Mouse (Mus musculus): Measurements from ENCODE around the gene Hist2h3b. TPM values are rescaled to one million over a fixed set of nuclear protein-coding genes. Genes with fewer than 3 reads are reported as not detected.
"Not testable (repeated sequence)": the region's sequence is repeated elsewhere in the genome, so short reads cannot be mapped to it uniquely, and the experiment has no call there.

The Hist2h3b gene
- polyA plus RNA-seq, 1 experiment from 2014 or later: 19.6 TPM

DNA sequence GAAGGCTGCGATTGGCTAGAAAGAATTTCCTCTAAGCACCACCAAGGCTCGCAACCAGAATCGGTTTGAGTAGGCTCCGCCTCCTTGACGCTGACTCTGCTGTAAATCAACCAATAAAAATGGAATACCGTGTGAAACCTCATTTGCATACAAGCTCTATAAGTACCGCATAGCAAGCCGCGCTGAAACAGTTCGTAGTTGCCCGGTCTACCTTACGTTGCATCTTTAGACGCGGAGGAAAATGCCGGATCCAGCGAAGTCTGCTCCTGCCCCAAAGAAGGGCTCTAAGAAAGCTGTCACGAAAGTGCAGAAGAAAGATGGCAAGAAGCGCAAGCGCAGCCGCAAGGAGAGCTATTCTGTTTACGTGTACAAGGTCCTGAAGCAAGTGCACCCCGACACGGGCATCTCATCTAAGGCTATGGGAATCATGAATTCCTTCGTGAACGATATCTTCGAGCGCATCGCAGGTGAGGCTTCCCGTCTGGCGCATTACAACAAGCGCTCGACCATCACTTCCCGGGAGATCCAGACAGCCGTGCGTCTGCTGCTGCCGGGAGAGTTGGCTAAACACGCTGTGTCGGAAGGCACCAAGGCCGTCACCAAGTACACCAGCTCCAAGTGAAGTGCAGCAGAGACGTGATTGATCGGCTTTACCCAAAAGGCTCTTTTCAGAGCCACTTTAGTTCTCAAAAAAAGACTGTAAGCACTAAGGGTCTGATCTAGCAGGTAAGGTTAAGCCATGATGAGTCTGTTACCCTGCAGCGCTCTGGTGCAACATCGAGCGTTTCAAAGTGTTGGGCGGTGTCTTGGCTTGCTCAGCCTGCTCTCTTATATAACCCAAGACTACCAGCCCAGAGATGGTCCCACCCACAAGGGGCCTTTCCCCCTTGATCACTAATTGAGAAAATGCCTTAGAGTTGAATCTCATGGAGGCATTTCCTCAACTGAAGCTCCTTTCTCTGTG, 1.3 kb downstream of the Hist2h3b start, which contains the start of gene Hist2h2bb:
Gene Hist2h2bb (plus strand): TSS at position 242 of the 964 bp plus-strand sequence.
- peak within 1 kb of the TSS; percentile 96 for H3K27ac ChIP-seq
- peak within 1 kb of the TSS; percentile 83 for H3K9ac ChIP-seq
- H3K27me3 ChIP-seq: no peaks in the 10 kb centered on the region
- peak within 1 kb of the TSS; percentile 54 for H3K4me3 ChIP-seq
- under 1% methylated on average over 45 of the region's 45 CpGs for WGBS
- H3K9me3 ChIP-seq: no peaks in the 10 kb centered on the region
- peak within 1 kb of the TSS; percentile 84 for H3K4me2 ChIP-seq
- peak; percentile 97 for ATAC-seq (ENCODE audit: low FRiP score)
- H3K36me3 ChIP-seq: no peaks in the 10 kb centered on the region
- peaks cover 15% of the 10 kb centered on the region for H3K4me1 ChIP-seq (replicated peaks)

DNA sequence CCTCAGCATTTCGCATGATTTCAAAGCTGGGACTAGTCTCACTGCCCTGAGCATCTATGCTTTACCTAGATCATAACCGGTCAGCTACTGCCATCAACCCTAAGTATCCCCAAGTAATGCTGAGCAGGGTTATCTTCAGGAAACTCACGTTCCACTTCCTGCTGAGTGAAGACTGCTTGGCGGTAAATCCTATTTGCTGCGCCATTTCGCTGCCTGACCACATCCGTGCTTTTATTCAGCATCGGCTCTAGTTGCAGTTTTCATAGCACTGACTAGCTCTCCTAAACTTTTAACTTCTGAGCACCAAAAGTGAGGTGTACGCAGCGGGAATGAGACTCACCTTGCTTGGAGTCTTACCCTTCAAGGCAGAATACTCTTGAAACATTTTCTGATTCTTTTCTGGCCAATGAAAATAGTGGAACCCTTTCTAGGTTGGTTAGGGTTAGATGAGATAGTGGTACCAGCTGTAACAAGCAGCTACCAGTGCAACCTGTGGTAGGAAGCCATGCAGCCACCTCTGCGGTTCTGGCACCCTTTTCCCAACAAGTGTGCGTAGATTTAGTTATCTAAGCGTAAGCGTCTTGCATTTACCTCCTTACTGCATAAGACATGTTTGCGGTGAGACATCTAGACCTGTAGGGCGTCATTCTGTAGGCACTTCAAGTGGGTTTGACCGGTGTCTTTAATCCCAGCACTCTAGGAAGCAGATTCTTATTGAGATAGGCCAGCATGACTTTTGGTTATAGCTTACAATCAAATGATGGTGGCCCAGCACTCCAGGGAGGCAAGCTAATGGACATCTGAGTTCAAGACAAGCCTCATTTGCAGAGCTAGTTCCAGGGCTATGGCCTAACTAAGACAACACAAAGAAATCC, 5.4 kb downstream of the Hist2h3b start:
- H3K4me3 ChIP-seq: no peak overlapping the region
- ATAC-seq (ENCODE audit: low FRiP score): no peak
- no peak overlapping the region for H3K4me2 ChIP-seq
- no peak overlapping the region for H3K27ac ChIP-seq
- no peaks in the 10 kb centered on the region for H3K36me3 ChIP-seq
- H3K9ac ChIP-seq: no peak overlapping the region
- H3K4me1 ChIP-seq (replicated peaks): peaks cover 17% of the 10 kb centered on the region
- H3K27me3 ChIP-seq: no peaks in the 10 kb centered on the region
- no peaks in the 10 kb centered on the region for H3K9me3 ChIP-seq
- WGBS: 91% methylated on average over 17 of the region's 17 CpGs

- H3K27ac ChIP-seq: peak overlapping the region; percentile 92
- H3K36me3 ChIP-seq: no peaks in the 10 kb centered on the region
- WGBS: 19% methylated on average over 8 of the region's 8 CpGs
- H3K4me2 ChIP-seq: peak overlapping the region; percentile 77
- ATAC-seq (ENCODE audit: low FRiP score): peak; percentile 13
- H3K4me3 ChIP-seq: peak overlapping the region; percentile 51
- H3K9ac ChIP-seq: peak overlapping the region; percentile 68
- peaks cover 18% of the 10 kb centered on the region for H3K27me3 ChIP-seq
- peaks cover 11% of the 10 kb centered on the region for H3K4me1 ChIP-seq (replicated peaks)
- H3K9me3 ChIP-seq: no peaks in the 10 kb centered on the region
Measured at GRCm38 (mm10) chr3:96277428-96277799, 9.0 kb downstream of the Hist2h3b start.

DNA sequence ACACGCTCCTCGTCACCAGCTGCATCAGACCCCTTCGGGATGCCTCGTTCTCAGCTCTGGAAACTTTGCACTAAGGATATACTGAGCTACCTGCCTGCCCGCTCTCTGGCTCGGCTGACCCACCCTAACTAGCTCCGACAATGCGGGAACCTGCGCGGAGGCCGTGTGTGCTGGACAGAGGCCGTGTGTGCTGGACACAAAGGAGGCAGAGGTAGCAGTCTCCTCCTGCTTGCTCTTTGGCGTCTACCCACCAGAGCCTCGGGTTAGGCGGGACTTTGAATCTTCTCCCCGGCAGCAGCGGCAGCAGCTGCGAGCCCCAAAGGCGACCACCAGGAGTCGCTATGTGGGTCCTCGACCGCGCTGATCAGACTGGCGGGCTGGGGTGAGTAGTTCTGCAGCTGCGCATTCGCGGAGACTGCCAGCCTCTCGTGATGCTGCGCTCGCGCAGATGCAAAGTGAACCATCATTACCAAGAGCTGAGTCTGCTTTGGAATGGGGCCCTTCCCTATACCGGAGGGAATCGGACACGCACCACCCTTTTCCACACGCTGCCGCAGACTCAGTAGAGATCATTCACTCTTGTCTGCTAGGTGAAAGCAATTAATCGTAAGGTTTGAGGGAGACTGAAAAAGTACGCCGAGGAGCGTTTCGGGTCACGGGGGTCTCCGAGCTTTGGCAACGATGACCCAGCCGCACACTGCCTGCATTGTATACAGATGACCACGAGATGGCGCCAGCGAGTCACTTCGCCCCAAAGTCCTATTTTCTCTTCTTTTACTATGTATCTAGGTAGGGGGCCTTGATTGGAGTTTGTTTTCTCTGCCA, 9.6 kb downstream of the Hist2h3b start:
- no peaks in the 10 kb centered on the region for H3K9me3 ChIP-seq
- ATAC-seq (ENCODE audit: low FRiP score): peak; percentile 97
- H3K4me1 ChIP-seq (replicated peaks): peaks cover 11% of the 10 kb centered on the region
- H3K9ac ChIP-seq: peak overlapping the region; percentile 68
- H3K36me3 ChIP-seq: no peaks in the 10 kb centered on the region
- peak overlapping the region; percentile 77 for H3K4me2 ChIP-seq
- peak overlapping the region; percentile 51 for H3K4me3 ChIP-seq
- peak overlapping the region; percentile 92 for H3K27ac ChIP-seq
- peaks cover 24% of the 10 kb centered on the region for H3K27me3 ChIP-seq
- WGBS: under 1% methylated on average over 49 of the region's 49 CpGs

DNA sequence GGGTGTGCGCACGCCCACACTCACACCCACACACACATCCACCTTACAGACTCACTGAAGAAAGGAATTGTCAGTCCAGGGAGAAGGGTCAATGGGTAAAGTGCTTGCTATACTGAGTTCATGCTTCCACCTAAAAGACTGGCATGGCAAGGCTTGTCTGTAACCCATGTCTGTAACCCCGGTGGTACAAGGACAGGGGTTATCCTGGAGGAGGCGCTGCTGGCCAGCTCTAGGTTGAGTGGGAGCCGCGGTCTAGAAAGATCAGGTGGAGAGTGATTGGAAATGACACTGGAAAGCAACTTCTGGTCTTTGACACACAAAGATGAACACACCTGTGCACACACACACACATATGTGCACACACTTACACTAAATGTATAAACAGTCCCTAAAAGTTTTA, 12.2 kb downstream of the Hist2h3b start:
- Histone ChIP-seq H3K36me3 (no peaks in the 10 kb centered on the region), H3K4me1 (replicated peaks) (peaks cover 11% of the 10 kb centered on the region), H3K9me3 (no peaks in the 10 kb centered on the region), H3K9ac (no peak overlapping the region), H3K27me3 (peaks cover 44% of the 10 kb centered on the region), H3K4me2 (no peak overlapping the region), H3K4me3 (no peak overlapping the region), H3K27ac (no peak overlapping the region)
- 60% methylated on average over 6 of the region's 6 CpGs for WGBS
- ATAC-seq (ENCODE audit: low FRiP score): no peak

- H3K9ac ChIP-seq: no peak overlapping the region
- no peak for ATAC-seq (ENCODE audit: low FRiP score)
- no peak overlapping the region for H3K4me3 ChIP-seq
- H3K27me3 ChIP-seq: peaks cover 56% of the 10 kb centered on the region
- H3K36me3 ChIP-seq: no peaks in the 10 kb centered on the region
- H3K9me3 ChIP-seq: no peaks in the 10 kb centered on the region
- 20% methylated on average over 4 of the region's 4 CpGs for WGBS
- H3K27ac ChIP-seq: no peak overlapping the region
- peaks cover 4% of the 10 kb centered on the region; the same call in 1 of the 2 replicates for H3K4me1 ChIP-seq (replicated peaks)
- no peak overlapping the region for H3K4me2 ChIP-seq
Measured at GRCm38 (mm10) chr3:96284457-96284856, 16.0 kb downstream of the Hist2h3b start.

- 89% methylated on average over 11 of the region's 11 CpGs for WGBS
- H3K27me3 ChIP-seq: peaks cover 39% of the 10 kb centered on the region
- not testable (repeated sequence) for H3K9me3 ChIP-seq; H3K4me3 ChIP-seq; H3K27ac ChIP-seq; ATAC-seq (ENCODE audit: low FRiP score); H3K36me3 ChIP-seq; H3K4me1 ChIP-seq (replicated peaks); H3K4me2 ChIP-seq; H3K9ac ChIP-seq
Measured at GRCm38 (mm10) chr3:96287334-96287733, 18.9 kb downstream of the Hist2h3b start.

DNA sequence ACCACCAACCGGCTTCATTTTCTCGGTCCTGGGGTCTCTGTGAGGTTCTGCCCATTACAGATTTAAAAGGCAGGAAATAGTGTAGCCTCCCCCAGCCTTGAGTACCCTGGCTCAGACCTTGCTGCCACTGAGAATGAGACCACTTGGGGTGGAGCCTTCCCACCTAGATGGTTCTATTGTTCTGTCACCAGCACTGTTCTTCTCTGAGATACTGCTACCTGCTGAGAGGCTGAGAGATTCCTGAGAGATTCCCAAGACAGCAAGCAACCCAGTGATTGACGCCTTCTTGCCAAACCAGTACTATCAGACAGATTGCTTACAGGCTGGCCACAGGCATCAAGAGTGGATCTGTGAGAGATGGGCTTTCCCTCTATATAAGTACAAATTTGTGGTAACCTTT, 20.7 kb downstream of the Hist2h3b start:
- H3K36me3 ChIP-seq: no peaks in the 10 kb centered on the region
- no peak overlapping the region for H3K9ac ChIP-seq
- peaks cover 4% of the 10 kb centered on the region; the same call in 1 of the 2 replicates for H3K4me1 ChIP-seq (replicated peaks)
- H3K4me3 ChIP-seq: no peak overlapping the region
- H3K9me3 ChIP-seq: no peaks in the 10 kb centered on the region
- no peak overlapping the region for H3K27ac ChIP-seq
- ATAC-seq (ENCODE audit: low FRiP score): no peak
- WGBS: 78% methylated on average over 3 of the region's 3 CpGs
- H3K27me3 ChIP-seq: peaks cover 20% of the 10 kb centered on the region
- no peak overlapping the region for H3K4me2 ChIP-seq

GRCm38 (mm10) chr3:96290727-96291126, 22.3 kb downstream of the Hist2h3b start:
- H3K4me2 ChIP-seq; H3K9me3 ChIP-seq; H3K4me1 ChIP-seq (replicated peaks); ATAC-seq (ENCODE audit: low FRiP score); H3K4me3 ChIP-seq; H3K9ac ChIP-seq; H3K36me3 ChIP-seq; H3K27ac ChIP-seq: not testable (repeated sequence)
- H3K27me3 ChIP-seq: peaks cover 11% of the 10 kb centered on the region
- 94% methylated on average over 3 of the region's 3 CpGs for whole genome bisulfite sequencing

DNA sequence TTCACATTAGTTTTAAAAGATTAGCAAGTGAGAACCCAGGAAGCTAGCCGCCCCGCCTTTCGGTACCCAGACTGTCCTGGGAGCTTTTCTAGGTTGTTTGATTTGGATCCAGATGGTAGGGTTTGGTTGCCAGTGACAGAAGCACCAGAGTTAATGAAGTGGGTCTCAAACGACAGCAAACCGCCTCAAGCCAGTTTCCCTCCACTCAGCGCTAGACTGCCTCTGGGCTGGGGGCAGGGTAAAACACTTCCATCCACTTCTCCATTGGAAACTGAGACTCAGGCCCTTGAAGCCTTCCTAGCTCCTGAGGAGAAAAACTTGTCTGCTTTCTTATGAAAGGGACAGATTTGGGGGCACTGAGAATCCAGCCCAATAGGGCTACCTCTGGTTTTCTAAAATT, 24.2 kb downstream of the Hist2h3b start:
- no peaks in the 10 kb centered on the region for H3K27me3 ChIP-seq
- no peak for ATAC-seq (ENCODE audit: low FRiP score)
- H3K4me1 ChIP-seq (replicated peaks): no peaks in the 10 kb centered on the region
- H3K36me3 ChIP-seq: no peaks in the 10 kb centered on the region
- peaks cover 7% of the 10 kb centered on the region; the same call in 1 of the 2 replicates for H3K9me3 ChIP-seq
- no peak overlapping the region for H3K27ac ChIP-seq
- WGBS: 67% methylated on average over 6 of the region's 6 CpGs
- no peak overlapping the region for H3K4me2 ChIP-seq
- no peak overlapping the region; the same call in 1 of the 2 replicates for H3K9ac ChIP-seq
- no peak overlapping the region for H3K4me3 ChIP-seq

DNA sequence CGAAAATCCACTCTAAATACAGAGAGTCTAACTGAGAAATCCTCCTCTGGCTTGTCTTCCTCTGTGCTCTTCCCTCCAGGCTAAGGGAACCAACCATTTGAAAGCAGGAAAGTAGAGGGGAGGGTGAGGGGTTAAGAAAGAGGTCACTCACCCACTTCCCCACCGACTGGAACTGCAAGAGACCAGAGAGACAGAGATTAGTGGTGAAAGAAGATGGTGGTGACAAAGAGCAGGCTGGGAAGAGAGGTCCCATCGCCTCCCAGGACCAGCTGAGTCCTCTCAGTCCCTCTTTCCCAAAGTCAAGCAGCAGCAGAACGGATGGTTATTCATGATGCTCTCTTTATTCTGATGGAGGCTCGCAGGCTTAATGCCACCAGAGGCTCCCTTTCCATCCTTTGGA, 24.9 kb downstream of the Hist2h3b start:
- no peak overlapping the region for H3K4me3 ChIP-seq
- H3K4me2 ChIP-seq: no peak overlapping the region
- no peaks in the 10 kb centered on the region for H3K4me1 ChIP-seq (replicated peaks)
- 66% methylated on average over 5 of the region's 5 CpGs for WGBS
- H3K27me3 ChIP-seq: no peaks in the 10 kb centered on the region
- ATAC-seq (ENCODE audit: low FRiP score): no peak
- H3K9ac ChIP-seq: no peak overlapping the region
- H3K36me3 ChIP-seq: no peaks in the 10 kb centered on the region
- H3K9me3 ChIP-seq: peaks cover 7% of the 10 kb centered on the region; the same call in 1 of the 2 replicates
- H3K27ac ChIP-seq: no peak overlapping the region
